Mouse (Mus musculus) embryonic facial prominence, embryonic 13.5 days (tissue): ENCODE data around the gene Pla2r1. TPM values are rescaled to one million over a fixed set of nuclear protein-coding genes. Genes with fewer than 3 reads are reported as not detected.

ENCODE experiments used
- ATAC-seq: fragments of 200-750 bp; cut with Nextera tagmentation; 2 replicates; pipeline ENCODE4 v1.8.0; 2017; ENCODE audit warnings: low read depth; ENCODE audit not compliant: insufficient number of reproducible peaks, insufficient read depth, low FRiP score, low TSS enrichment
- H3K27ac ChIP-seq: fragments of 300-500 bp; sonication (generic); 2 replicates; pipeline ENCODE4 v1.5.1; 2015; ENCODE audit warnings: moderate library complexity, mild to moderate bottlenecking, inconsistent platforms
- H3K27me3 ChIP-seq: fragments of 300-500 bp; sonication (generic); 2 replicates; pipeline ENCODE4 v1.6.1; 2015; ENCODE audit warnings: mild to moderate bottlenecking, inconsistent platforms
- H3K36me3 ChIP-seq: fragments of 300-500 bp; sonication (generic); 2 replicates; pipeline ENCODE4 v1.6.1; 2015; ENCODE audit warnings: mild to moderate bottlenecking, inconsistent platforms
- H3K4me1 ChIP-seq: fragments of 300-500 bp; sonication (generic); 2 replicates; pipeline ENCODE4 v1.6.1; 2015; ENCODE audit warnings: inconsistent platforms
- H3K4me2 ChIP-seq: fragments of 300-500 bp; sonication (generic); 2 replicates; pipeline ENCODE4 v1.6.1; 2015; ENCODE audit warnings: moderate library complexity, mild to moderate bottlenecking, inconsistent platforms
- H3K4me3 ChIP-seq: fragments of 300-500 bp; sonication (generic); 2 replicates; pipeline ENCODE4 v1.5.1; 2015; ENCODE audit warnings: mild to moderate bottlenecking, inconsistent platforms
- H3K9ac ChIP-seq: fragments of 300-500 bp; sonication (generic); 2 replicates; pipeline ENCODE4 v1.6.1; 2015; ENCODE audit warnings: mild to moderate bottlenecking, inconsistent platforms
- H3K9me3 ChIP-seq: fragments of 300-500 bp; sonication (generic); 2 replicates; pipeline ENCODE4 v1.6.1; 2016; ENCODE audit warnings: inconsistent platforms
- whole genome bisulfite sequencing: fragments of 180-500 bp; shearing (Covaris S2); methylation state at CpG from one replicate; pipeline ENCODE4 v1.1.7; 2015; ENCODE audit warnings: mixed read lengths; 5-methylcytosine and 5-hydroxymethylcytosine counted together
- polyA plus RNA-seq: library from polyadenylated mRNA; unstranded; fragments of >200 nt; fragmentation: Nextera tagmentation; extraction: Ambion mirVana; gene quantifications from 2 replicates; pipeline ENCODE4 v1.2.1, GENCODE M21; 2015

Gene Pla2r1
- polyA plus RNA-seq, 1 experiment from 2014 or later = 3.7 TPM

DNA sequence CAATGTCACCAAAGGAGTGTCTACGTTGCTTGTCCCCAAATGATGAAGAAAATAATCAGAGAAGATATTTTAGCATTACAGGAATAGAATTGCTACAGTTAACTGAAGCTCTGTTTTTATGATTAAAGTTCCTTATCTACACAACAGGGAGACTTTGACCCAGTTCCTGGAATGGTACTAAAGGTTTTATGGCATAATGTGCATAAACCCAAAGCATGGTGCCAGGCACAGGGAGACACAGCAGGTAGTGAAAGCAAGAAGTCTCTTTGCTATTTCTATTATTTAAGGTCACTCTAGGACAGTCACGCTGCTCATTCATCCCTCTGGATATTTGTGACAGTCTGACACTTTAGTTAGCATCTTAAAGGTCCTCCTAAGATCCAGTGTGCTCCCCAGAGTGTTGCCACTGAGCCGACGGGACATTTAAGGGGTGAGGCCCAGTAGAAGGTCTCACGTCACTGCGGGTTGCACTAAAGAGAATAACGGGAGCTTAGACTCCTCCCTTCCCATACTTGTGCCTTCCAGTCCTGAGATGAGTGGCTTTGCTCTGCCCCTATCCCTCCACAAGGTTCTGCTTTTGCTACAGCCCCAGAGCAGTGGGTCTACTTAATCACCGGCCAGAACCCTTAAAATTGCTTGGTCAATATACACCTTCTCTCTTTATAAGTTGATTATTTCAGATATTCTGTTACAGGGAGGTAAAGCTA is 122.6 kb downstream of the Pla2r1 start:
- no peaks in the 10 kb centered on the region for H3K9me3 ChIP-seq
- no peak overlapping the region for H3K27ac ChIP-seq
- no peak for ATAC-seq
- no peaks in the 10 kb centered on the region for H3K36me3 ChIP-seq
- no peaks in the 10 kb centered on the region for H3K27me3 ChIP-seq
- no peak overlapping the region for H3K4me3 ChIP-seq
- 80% methylated on average over 8 of the region's 8 CpGs for WGBS
- no peak overlapping the region for H3K4me2 ChIP-seq
- peaks cover 5% of the 10 kb centered on the region; the same call in 1 of the 2 replicates for H3K4me1 ChIP-seq
- no peak overlapping the region for H3K9ac ChIP-seq

DNA sequence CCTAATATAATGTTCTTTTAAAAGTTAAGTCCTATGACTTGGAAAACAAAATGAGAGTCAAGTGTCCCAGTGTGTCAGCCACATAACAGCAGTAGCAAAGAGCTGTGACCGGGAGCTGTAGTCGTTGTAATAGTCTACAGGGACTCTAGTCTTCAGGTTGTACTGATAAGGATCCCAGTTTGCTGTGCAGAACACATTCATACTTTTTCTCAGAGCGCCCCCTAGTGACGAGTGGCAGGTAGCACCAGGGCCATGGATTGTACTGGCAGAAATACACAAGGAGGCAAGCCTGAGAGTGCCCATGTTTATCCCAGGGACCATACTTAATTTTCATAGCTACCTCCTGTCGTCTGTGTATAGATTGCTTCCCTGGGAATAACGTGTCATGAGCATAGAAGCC is 135.0 kb downstream of the Pla2r1 start:
- no peak overlapping the region for H3K9ac ChIP-seq
- H3K27ac ChIP-seq = no peak overlapping the region
- no peaks in the 10 kb centered on the region for H3K9me3 ChIP-seq
- no peak overlapping the region for H3K4me2 ChIP-seq
- no peak overlapping the region for H3K4me3 ChIP-seq
- 8% methylated on average over 6 of the region's 6 CpGs for WGBS
- H3K36me3 ChIP-seq = no peaks in the 10 kb centered on the region
- ATAC-seq = no peak
- H3K27me3 ChIP-seq = no peaks in the 10 kb centered on the region
- no peaks in the 10 kb centered on the region for H3K4me1 ChIP-seq

DNA sequence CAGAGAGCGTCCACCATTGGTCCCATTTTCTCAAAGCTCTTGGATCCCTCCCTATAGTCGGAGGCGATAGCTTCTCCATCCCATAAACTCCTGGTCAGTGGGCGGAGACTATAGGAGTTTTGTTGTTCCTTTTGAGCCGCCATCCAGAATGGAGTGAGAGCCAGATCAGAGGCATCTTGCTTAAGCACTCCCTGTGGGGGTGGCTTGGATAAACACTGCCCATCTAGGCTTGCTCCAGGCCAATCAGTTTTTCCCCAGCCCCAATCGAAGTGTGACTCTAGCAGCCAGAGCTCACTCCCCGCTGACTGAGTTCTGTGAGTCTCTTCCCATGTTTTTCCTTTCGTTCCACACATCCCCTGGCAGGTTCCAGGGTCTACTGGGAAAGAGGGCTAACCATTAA is 138.8 kb downstream of the Pla2r1 start:
- ATAC-seq = no peak
- no peaks in the 10 kb centered on the region for H3K4me1 ChIP-seq
- H3K36me3 ChIP-seq = no peaks in the 10 kb centered on the region
- no peak overlapping the region for H3K27ac ChIP-seq
- H3K4me3 ChIP-seq = no peak overlapping the region
- no peaks in the 10 kb centered on the region for H3K9me3 ChIP-seq
- no peaks in the 10 kb centered on the region for H3K27me3 ChIP-seq
- no peak overlapping the region for H3K9ac ChIP-seq
- WGBS = 68% methylated on average over 8 of the region's 8 CpGs
- H3K4me2 ChIP-seq = no peak overlapping the region

DNA sequence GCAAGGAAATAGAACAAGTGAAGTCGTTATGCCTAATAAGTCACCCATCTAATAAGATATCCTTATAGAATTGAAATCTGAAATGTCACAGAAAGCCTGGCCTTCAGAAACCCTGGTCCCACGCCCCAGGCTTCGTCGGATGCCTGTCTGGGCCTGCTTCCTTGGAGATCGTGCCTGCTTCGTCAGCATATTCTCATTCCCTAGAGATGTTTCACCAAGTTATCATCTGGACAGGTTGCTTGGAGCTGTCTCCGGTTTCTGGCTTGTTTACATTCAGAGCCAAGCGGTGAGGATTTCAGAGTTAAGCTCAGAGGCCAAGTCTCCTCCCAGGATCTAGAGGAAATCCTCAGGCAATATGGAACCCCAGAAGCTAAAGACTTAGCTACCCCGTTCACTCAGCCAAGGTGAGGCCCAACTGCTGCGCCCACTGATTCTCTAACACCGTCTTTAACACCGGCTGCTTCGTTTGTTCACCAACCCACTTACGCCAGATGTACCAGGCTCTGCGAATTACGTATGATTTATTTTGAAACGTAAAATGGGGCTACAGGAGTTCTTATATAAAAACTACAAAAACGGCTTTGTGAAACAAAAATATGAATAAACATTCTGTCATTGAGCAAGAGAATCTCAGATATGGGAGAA is 140.0 kb downstream of the Pla2r1 start:
- no peak for ATAC-seq

DNA sequence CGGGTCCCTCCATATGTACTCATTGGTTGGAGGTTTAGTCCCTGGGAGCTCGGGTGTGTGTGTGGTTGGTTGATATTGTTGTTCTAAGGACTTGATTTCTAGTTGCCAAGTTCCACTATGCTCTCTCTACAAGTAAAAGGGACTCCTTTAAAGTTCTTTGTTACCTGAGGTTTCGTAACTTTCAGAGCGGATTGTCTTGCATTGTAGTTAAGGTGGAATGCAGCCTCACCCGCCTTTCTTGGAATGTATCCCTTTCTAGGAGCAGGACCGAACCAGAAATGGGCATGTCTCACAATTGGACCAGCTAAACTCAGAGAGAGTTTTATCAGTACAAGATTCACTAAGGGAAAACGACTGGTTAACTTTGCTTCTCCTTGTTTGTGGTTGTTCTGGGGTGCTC is 141.9 kb downstream of the Pla2r1 start:
- ATAC-seq = no peak
- Histone ChIP-seq H3K27ac (no peak overlapping the region), H3K9ac (no peak overlapping the region), H3K4me1 (no peaks in the 10 kb centered on the region), H3K36me3 (no peaks in the 10 kb centered on the region), H3K27me3 (no peaks in the 10 kb centered on the region), H3K9me3 (no peaks in the 10 kb centered on the region), H3K4me2 (no peak overlapping the region), H3K4me3 (no peak overlapping the region)
- WGBS = 77% methylated on average over 7 of the region's 7 CpGs

More for the DNA sequence above, 140.0 kb downstream of the Pla2r1 start:
- Histone ChIP-seq H3K9me3 (no peaks in the 10 kb centered on the region), H3K4me2 (no peak overlapping the region), H3K4me3 (no peak overlapping the region), H3K27ac (no peak overlapping the region), H3K36me3 (no peaks in the 10 kb centered on the region), H3K27me3 (no peaks in the 10 kb centered on the region), H3K9ac (no peak overlapping the region), H3K4me1 (no peaks in the 10 kb centered on the region)
- 74% methylated on average over 18 of the region's 18 CpGs for WGBS

DNA sequence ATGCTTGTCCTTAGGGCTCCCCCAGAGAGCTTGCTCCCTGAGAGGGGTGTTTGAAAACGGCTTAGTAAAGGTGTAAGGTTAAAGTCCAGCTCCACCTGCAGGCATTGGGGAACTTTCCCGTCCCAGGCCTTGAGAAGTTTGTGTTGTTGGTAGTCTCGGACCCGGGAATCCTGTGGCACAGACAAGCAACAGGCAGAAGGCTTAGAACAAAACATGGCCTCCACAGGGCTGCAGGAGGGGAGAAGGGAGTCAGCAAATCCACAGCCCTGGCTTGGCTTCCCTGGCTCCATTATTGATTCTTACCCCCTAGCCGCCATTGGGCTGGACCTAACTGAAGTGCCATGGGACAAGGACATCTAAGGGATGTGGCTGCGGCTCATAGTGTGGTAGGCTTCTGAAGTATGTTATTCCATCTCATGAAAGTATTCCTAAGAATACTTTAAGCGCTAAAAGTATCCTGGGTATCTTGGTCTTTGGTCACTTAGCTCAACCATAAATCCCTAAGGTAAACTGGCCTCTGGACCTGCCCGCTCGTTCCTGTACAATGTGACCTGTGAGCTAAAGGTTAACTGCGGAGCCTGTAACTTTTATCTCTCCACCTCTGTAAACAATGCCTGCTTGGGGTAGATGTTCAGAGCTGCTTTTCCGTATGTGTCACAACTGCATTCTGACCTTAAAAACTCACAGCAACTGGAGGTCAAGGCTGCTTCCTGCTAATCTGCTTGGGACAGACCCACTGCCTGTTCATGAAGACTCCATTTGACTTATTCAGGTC is 142.9 kb downstream of the Pla2r1 start:
- no peak overlapping the region for H3K9ac ChIP-seq
- 76% methylated on average over 11 of the region's 11 CpGs for WGBS
- no peaks in the 10 kb centered on the region for H3K4me1 ChIP-seq

DNA sequence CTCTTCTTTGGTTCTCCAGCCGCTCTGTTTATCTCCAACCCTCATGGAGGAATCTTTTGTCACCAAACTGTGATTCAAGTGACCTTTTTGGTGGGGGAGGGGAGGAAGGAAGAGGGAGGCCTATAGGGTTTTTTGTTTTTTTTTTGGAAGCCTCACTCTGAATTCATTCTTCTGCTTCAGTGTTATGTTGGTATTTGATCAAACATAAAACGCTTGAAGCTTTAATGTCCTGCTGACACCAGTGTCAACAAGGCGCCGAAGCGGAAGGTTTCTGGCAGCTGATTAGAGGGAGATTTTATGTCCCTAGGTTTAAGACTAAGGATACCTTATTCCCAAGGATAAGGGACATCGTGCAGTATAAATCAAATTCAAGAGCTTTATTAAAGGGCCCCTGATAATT is 143.9 kb downstream of the Pla2r1 start:
- Histone ChIP-seq H3K27me3 (no peaks in the 10 kb centered on the region), H3K9me3 (no peaks in the 10 kb centered on the region), H3K4me2 (no peak overlapping the region), H3K27ac (no peak overlapping the region), H3K4me3 (no peak overlapping the region), H3K4me1 (no peaks in the 10 kb centered on the region), H3K9ac (no peak overlapping the region), H3K36me3 (no peaks in the 10 kb centered on the region)
- 78% methylated on average over 6 of the region's 6 CpGs for WGBS
- no peak for ATAC-seq

More for the DNA sequence above, 142.9 kb downstream of the Pla2r1 start:
- H3K4me3 ChIP-seq = no peak overlapping the region
- no peak overlapping the region for H3K4me2 ChIP-seq
- H3K36me3 ChIP-seq = no peaks in the 10 kb centered on the region
- no peak overlapping the region for H3K27ac ChIP-seq
- no peaks in the 10 kb centered on the region for H3K27me3 ChIP-seq
- ATAC-seq = no peak
- H3K9me3 ChIP-seq = no peaks in the 10 kb centered on the region

DNA sequence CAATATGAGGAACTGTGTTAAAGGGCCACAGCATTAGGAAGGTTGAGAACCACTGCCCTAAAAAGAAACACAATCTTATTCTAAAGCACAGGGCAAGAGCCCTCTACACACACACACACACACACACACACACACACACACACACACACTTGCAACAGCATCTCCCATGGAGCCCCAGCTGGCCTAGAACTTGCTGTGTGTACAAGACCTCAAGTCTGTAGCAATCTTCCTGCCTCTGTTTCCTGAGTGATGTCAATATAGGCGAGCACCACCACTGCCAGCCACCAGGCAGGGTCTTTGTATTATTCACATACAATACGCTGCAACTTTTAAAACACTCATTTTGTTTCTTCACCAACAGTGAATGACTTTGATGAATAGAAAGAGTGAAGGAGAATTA is 145.7 kb downstream of the Pla2r1 start:
- WGBS = 88% methylated on average over 2 of the region's 2 CpGs
- H3K27me3 ChIP-seq = no peaks in the 10 kb centered on the region
- no peaks in the 10 kb centered on the region for H3K9me3 ChIP-seq
- no peaks in the 10 kb centered on the region for H3K36me3 ChIP-seq
- no peak overlapping the region for H3K4me3 ChIP-seq
- H3K4me1 ChIP-seq = no peaks in the 10 kb centered on the region
- no peak for ATAC-seq
- H3K9ac ChIP-seq = no peak overlapping the region
- H3K27ac ChIP-seq = no peak overlapping the region
- H3K4me2 ChIP-seq = no peak overlapping the region

DNA sequence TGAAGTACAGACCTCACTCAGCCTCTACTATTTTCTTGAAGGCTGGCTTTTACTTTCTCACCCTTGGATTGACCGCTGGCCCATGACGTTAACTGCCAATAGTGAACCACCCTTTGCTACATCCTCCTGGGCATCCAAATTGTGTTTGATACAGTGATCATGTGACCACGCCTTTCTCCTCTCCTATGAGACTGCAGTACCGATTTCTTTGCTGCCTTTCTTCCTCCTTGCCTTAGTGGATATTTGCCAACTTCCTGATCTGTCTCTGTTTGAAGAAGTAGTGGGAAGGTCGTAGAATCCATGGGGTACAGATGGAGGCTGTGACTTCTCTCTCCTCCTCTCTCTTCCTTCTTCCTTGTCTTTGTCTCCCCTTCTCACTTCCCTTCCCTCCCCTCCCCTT is 147.7 kb downstream of the Pla2r1 start:
- Histone ChIP-seq H3K4me1 (no peaks in the 10 kb centered on the region), H3K27ac (no peak overlapping the region), H3K36me3 (no peaks in the 10 kb centered on the region), H3K9me3 (no peaks in the 10 kb centered on the region), H3K4me3 (no peak overlapping the region), H3K9ac (no peak overlapping the region), H3K4me2 (no peak overlapping the region), H3K27me3 (no peaks in the 10 kb centered on the region)
- ATAC-seq = no peak
- WGBS = 94% methylated on average over 5 of the region's 5 CpGs

DNA sequence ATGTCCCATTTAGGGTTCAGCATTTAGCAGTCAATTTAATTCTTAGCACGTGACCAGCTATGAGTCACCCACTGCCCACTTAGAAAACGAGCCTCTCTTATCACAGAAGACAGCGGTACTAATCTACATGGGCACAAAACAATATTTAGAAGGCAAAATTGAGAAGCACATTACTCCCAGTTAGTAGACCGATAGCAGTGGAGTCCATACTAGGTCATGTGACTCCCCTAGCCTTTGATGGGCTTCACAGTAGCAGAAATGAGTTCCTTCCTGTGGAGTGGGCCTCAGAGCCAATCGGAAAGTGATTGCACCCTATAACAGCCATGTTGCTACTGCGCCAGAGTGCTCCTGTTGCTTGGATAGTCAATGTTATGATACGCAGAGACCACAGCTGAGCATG is 148.3 kb downstream of the Pla2r1 start:
- Histone ChIP-seq H3K9ac (no peak overlapping the region), H3K4me1 (no peaks in the 10 kb centered on the region), H3K27ac (no peak overlapping the region), H3K36me3 (no peaks in the 10 kb centered on the region), H3K27me3 (no peaks in the 10 kb centered on the region), H3K4me3 (no peak overlapping the region), H3K4me2 (no peak overlapping the region), H3K9me3 (no peaks in the 10 kb centered on the region)
- ATAC-seq = no peak
- 91% methylated on average over 7 of the region's 7 CpGs for WGBS

DNA sequence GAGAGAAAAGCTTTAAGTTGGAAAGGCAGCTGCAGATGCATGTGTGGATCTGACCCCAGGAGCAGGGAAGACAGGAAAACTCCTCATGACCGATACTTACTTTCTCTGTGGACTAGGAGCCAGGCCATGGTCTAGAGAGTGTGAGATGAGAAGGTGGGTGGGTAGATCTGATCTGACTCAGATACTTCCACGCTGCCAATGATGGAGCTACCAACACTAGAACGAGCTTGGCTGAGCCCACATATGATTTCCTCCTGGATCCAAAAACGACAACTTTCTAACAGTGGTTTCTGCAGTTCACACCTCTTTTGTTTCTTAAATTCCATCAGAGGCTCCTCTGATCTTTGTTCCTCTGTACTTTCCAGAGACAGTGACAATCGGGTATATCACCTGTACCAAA is 151.4 kb downstream of the Pla2r1 start:
- no peaks in the 10 kb centered on the region for H3K4me1 ChIP-seq
- ATAC-seq = no peak
- H3K27ac ChIP-seq = no peak overlapping the region
- 75% methylated on average over 5 of the region's 5 CpGs for WGBS
- no peaks in the 10 kb centered on the region for H3K27me3 ChIP-seq
- H3K9me3 ChIP-seq = no peaks in the 10 kb centered on the region
- no peak overlapping the region for H3K9ac ChIP-seq
- H3K4me2 ChIP-seq = no peak overlapping the region
- no peaks in the 10 kb centered on the region for H3K36me3 ChIP-seq
- H3K4me3 ChIP-seq = no peak overlapping the region

DNA sequence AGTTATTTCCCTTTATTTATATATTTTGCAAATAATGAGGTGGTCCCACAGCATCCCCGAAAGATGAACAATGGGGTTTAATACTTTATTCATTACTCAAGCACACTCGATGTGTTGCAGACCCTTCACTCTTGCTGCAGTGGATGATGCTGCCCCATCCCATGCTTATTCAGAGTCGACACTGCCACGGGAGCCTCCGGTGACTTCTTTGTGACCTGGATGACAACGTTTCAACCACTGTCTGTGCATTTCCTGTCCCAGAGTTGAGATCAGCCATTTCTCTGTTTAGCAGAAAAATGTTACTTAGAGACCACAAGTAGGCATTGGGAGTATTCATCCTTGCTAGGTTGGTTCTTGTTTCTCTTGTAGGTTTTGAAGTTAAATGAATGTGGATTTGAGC is 159.3 kb downstream of the Pla2r1 start:
- H3K27ac ChIP-seq = no peak overlapping the region
- no peaks in the 10 kb centered on the region for H3K36me3 ChIP-seq
- WGBS = 69% methylated on average over 6 of the region's 6 CpGs
- ATAC-seq = no peak
- H3K4me1 ChIP-seq = no peaks in the 10 kb centered on the region
- no peak overlapping the region for H3K9ac ChIP-seq
- no peak overlapping the region for H3K4me2 ChIP-seq
- no peaks in the 10 kb centered on the region for H3K9me3 ChIP-seq
- no peak overlapping the region for H3K4me3 ChIP-seq
- H3K27me3 ChIP-seq = no peaks in the 10 kb centered on the region
